Mouse (Mus musculus) natural killer cell, adult 2 months (primary cell): ENCODE data around the gene Adh1.

Experiments used
- DNase-seq, 2 experiments: peaks; one replicate each; pipeline ENCODE4 v3.0.0; 2022; ENCODE audit warnings: low spot score in 2 of 2

Gene Adh1

GRCm38 (mm10) chr3:138287686-138288085 lies 26.9 kb downstream of the Adh1 start:
- DNase-seq = no peak

GRCm38 (mm10) chr3:138290672-138291071 lies 29.9 kb downstream of the Adh1 start:
- no peak for DNase-seq

GRCm38 (mm10) chr3:138291529-138292117 lies 30.8 kb downstream of the Adh1 start:
- no peak for DNase-seq

- DNase-seq = no peak
Observed at GRCm38 (mm10) chr3:138293298-138293895, 32.6 kb downstream of the Adh1 start.

GRCm38 (mm10) chr3:138300130-138300529 lies 39.3 kb downstream of the Adh1 start:
- no peak for DNase-seq

GRCm38 (mm10) chr3:138302676-138303075 lies 41.9 kb downstream of the Adh1 start:
- DNase-seq = no peak

- no peak for DNase-seq
Observed at GRCm38 (mm10) chr3:138303771-138304488, 43.1 kb downstream of the Adh1 start.

- no peak for DNase-seq
Observed at GRCm38 (mm10) chr3:138304489-138304871, 43.7 kb downstream of the Adh1 start.

GRCm38 (mm10) chr3:138305486-138306289 lies 44.9 kb downstream of the Adh1 start:
- no peak for DNase-seq

- no peak for DNase-seq
Observed at GRCm38 (mm10) chr3:138306290-138306683, 45.5 kb downstream of the Adh1 start.

GRCm38 (mm10) chr3:138309910-138310309 lies 49.1 kb downstream of the Adh1 start:
- DNase-seq = no peak

- no peak for DNase-seq
Observed at GRCm38 (mm10) chr3:138311015-138311414, 50.2 kb downstream of the Adh1 start.

GRCm38 (mm10) chr3:138312965-138313364 lies 52.2 kb downstream of the Adh1 start, which contains the start of gene Adh6a:
Gene Adh6a, plus strand, starts transcription at chr3:138313286.
- no peak for DNase-seq

- no peak for DNase-seq
Observed at GRCm38 (mm10) chr3:138316908-138317472, 56.2 kb downstream of the Adh1 start.

GRCm38 (mm10) chr3:138325001-138325400 lies 64.2 kb downstream of the Adh1 start:
- no peak for DNase-seq

- no peak for DNase-seq
Observed at GRCm38 (mm10) chr3:138325466-138325865, 64.7 kb downstream of the Adh1 start.

GRCm38 (mm10) chr3:138333910-138334309 lies 73.1 kb downstream of the Adh1 start:
- DNase-seq = no peak

- peak in 1 of 2 experiments; percentile 0 for DNase-seq
Observed at GRCm38 (mm10) chr3:138334320-138334719, 73.5 kb downstream of the Adh1 start.

GRCm38 (mm10) chr3:138335566-138335965 lies 74.8 kb downstream of the Adh1 start:
- no peak for DNase-seq

- DNase-seq = no peak
Observed at GRCm38 (mm10) chr3:138336104-138336754, 75.4 kb downstream of the Adh1 start.
